Mouse (Mus musculus) B cell, adult 2 months (primary cell): ENCODE results near the gene Gm3573.
"Not testable (repeated sequence)": the region's sequence is repeated elsewhere in the genome, so short reads cannot be mapped to it uniquely, and the experiment has no call there.

Experiments used
- DNase-seq, 2 experiments: peaks; one replicate each; pipeline ENCODE4 v3.0.0; 2022

Gene Gm3573

DNA sequence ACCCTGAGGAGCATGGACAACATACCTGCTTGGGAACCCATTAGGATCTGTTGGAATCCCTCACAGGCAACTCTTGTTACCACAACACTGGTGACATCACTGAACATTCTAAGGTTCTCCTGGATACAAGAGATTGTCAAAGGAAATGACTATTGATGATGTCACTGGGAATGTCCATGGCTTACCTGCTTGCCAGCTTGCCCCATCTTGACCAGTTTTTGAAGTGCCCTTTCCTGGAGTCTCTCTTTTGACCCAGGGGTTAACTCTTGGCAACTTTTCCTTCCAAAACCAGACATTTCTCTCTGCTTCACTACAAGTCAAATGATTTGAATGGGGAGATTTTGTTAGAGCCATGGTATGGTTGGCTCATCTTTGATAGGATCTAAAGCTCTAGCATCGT, at the start of gene Gm3573:
Gene Gm3573, minus strand, starts transcription at position 101 of the 400 bp plus-strand sequence.
- DNase-seq: not testable (repeated sequence)

DNA sequence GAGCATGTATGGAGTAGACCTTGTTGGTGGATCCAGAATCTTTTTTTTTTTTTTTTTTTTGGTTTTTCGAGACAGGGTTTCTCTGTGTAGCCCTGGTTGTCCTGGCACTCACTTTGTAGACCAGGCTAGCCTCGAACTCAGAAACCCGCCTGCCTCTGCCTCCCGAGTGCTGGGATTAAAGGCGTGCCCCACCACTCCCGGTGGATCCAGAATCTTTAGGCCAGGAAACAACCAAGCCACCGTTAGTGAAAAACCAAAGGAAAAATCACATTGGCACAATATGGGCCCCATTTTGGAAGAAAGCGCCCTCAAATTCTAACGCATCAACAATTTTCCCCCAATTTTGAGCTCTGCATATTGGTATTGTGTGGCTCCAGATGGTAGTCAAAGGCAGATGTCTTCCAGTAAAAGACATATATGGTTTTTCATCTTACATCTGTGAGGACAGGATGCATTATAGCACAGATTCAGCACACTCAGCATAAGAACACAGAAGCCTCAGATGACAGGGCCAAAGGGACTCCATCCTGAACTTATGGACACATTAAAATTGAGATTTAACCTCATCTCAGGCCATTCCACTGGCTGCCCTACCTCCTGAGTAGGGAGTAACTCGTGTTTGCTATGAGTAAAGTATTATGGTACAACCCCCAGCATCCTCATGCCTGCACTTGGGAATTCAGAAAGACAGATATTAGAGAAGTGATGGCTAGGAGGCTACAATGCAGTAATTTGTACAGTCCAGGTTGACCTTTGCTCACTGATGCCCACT, 26.4 kb upstream of the Gm3573 start:
- DNase-seq: not testable (repeated sequence)

DNA sequence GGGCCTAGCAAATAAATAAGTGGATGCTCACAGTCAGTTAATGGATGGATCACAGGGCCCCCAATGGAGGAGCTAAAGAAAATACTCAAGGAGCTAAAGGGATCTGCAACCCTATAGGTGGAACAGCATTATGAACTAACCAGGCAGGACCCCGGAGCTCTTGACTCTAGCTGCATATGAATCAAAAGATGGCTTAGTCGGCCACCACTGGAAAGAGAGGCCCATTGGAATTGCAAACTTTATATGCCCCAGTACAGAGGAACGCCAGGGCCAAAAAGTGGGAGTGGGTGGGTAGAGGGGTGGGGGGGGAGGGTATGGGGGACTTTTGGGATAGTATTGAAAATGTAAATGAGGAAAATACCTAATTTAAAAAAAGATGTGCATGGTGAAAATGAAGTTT, 6.7 kb downstream of the Gm3573 start:
- DNase-seq: not testable (repeated sequence)

DNA sequence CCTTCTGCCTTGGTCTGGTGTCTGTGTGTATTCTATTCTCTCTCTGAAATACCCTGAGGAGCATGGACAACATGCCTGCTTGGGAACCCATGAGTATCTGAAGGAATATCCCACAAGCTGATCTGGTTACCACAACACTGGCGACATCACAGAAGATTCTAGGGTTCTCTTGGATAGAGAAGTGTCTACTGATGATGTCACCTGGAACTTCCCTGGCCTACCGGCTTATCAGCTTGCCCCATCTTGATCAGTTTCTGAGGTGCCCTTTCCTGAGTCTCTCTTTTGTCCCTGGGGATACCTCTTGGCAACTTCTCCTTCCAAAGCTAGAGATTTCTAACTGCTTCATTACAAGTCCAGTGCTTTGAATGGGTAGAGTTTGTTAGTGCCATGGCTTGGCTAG, 28.1 kb downstream of the Gm3573 start, which contains the start of gene Gm17027:
Gene Gm17027, minus strand, starts transcription at position 101 of the 400 bp plus-strand sequence.
- DNase-seq: not testable (repeated sequence)
